Mouse (Mus musculus): ENCODE data around the gene Slc4a10.
"Not testable (repeated sequence)": the region's sequence is repeated elsewhere in the genome, so short reads cannot be mapped to it uniquely, and the experiment has no call there.

Slc4a10 gene

GRCm38 (mm10) chr2:62046421-62046845, at the start of gene Slc4a10:
Gene Slc4a10, plus strand, starts transcription at chr2:62046462.
- H3K27me3 ChIP-seq (ENCODE audit: control insufficient read depth, insufficient read depth, low read length, poor library complexity, severe bottlenecking), result no peaks in the 10 kb centered on the region
- DNase-seq (ENCODE audit: low read depth, low spot score), result no peak

GRCm38 (mm10) chr2:62001251-62001650, 45.0 kb upstream of the Slc4a10 start:
- not testable (repeated sequence) for H3K27me3 ChIP-seq (ENCODE audit: control insufficient read depth, insufficient read depth, low read length, poor library complexity, severe bottlenecking); H3K36me3 ChIP-seq (ENCODE audit: control insufficient read depth, insufficient read depth, low read length, poor library complexity, severe bottlenecking); DNase-seq (ENCODE audit: low read depth, low spot score)

More at GRCm38 (mm10) chr2:62046421-62046845, at the start of gene Slc4a10:
- H3K36me3 ChIP-seq (ENCODE audit: control insufficient read depth, insufficient read depth, low read length, poor library complexity, severe bottlenecking), result no peaks in the 10 kb centered on the region

- no peaks in the 10 kb centered on the region for H3K36me3 ChIP-seq (ENCODE audit: control insufficient read depth, insufficient read depth, low read length, poor library complexity, severe bottlenecking)
- no peaks in the 10 kb centered on the region for H3K27me3 ChIP-seq (ENCODE audit: control insufficient read depth, insufficient read depth, low read length, poor library complexity, severe bottlenecking)
- no peak for DNase-seq (ENCODE audit: low read depth, low spot score)
These were observed 28.1 kb upstream of the Slc4a10 start for GRCm38 (mm10) chr2:62018209-62018608.

- no peak for DNase-seq (ENCODE audit: low read depth, low spot score)
- Histone ChIP-seq H3K36me3 (ENCODE audit: control insufficient read depth, insufficient read depth, low read length, poor library complexity, severe bottlenecking) (no peaks in the 10 kb centered on the region), H3K27me3 (ENCODE audit: control insufficient read depth, insufficient read depth, low read length, poor library complexity, severe bottlenecking) (no peaks in the 10 kb centered on the region)
These were observed 720 bp downstream of the Slc4a10 start for GRCm38 (mm10) chr2:62046861-62047503.

- Histone ChIP-seq H3K36me3 (ENCODE audit: control insufficient read depth, insufficient read depth, low read length, poor library complexity, severe bottlenecking) (no peaks in the 10 kb centered on the region), H3K27me3 (ENCODE audit: control insufficient read depth, insufficient read depth, low read length, poor library complexity, severe bottlenecking) (no peaks in the 10 kb centered on the region)
- DNase-seq (ENCODE audit: low read depth, low spot score), result no peak
These were observed 1.3 kb downstream of the Slc4a10 start for GRCm38 (mm10) chr2:62047504-62048005.

GRCm38 (mm10) chr2:62048116-62048515, 1.9 kb downstream of the Slc4a10 start:
- no peaks in the 10 kb centered on the region for H3K36me3 ChIP-seq (ENCODE audit: control insufficient read depth, insufficient read depth, low read length, poor library complexity, severe bottlenecking)
- no peak for DNase-seq (ENCODE audit: low read depth, low spot score)
- H3K27me3 ChIP-seq (ENCODE audit: control insufficient read depth, insufficient read depth, low read length, poor library complexity, severe bottlenecking), result no peaks in the 10 kb centered on the region

GRCm38 (mm10) chr2:62076512-62076911, 30.2 kb downstream of the Slc4a10 start:
- DNase-seq (ENCODE audit: low read depth, low spot score), result no peak
- Histone ChIP-seq H3K36me3 (ENCODE audit: control insufficient read depth, insufficient read depth, low read length, poor library complexity, severe bottlenecking) (no peaks in the 10 kb centered on the region), H3K27me3 (ENCODE audit: control insufficient read depth, insufficient read depth, low read length, poor library complexity, severe bottlenecking) (no peaks in the 10 kb centered on the region)

GRCm38 (mm10) chr2:62087566-62087965, 41.3 kb downstream of the Slc4a10 start:
- Histone ChIP-seq H3K36me3 (ENCODE audit: control insufficient read depth, insufficient read depth, low read length, poor library complexity, severe bottlenecking) (no peaks in the 10 kb centered on the region), H3K27me3 (ENCODE audit: control insufficient read depth, insufficient read depth, low read length, poor library complexity, severe bottlenecking) (no peaks in the 10 kb centered on the region)
- DNase-seq (ENCODE audit: low read depth, low spot score), result no peak

GRCm38 (mm10) chr2:62088715-62089114, 42.5 kb downstream of the Slc4a10 start:
- H3K36me3 ChIP-seq (ENCODE audit: control insufficient read depth, insufficient read depth, low read length, poor library complexity, severe bottlenecking), result no peaks in the 10 kb centered on the region
- no peak for DNase-seq (ENCODE audit: low read depth, low spot score)
- no peaks in the 10 kb centered on the region for H3K27me3 ChIP-seq (ENCODE audit: control insufficient read depth, insufficient read depth, low read length, poor library complexity, severe bottlenecking)

- no peak for DNase-seq (ENCODE audit: low read depth, low spot score)
- H3K36me3 ChIP-seq (ENCODE audit: control insufficient read depth, insufficient read depth, low read length, poor library complexity, severe bottlenecking), result no peaks in the 10 kb centered on the region
- H3K27me3 ChIP-seq (ENCODE audit: control insufficient read depth, insufficient read depth, low read length, poor library complexity, severe bottlenecking), result no peaks in the 10 kb centered on the region
These were observed 42.9 kb downstream of the Slc4a10 start for GRCm38 (mm10) chr2:62089208-62089607.

GRCm38 (mm10) chr2:62100526-62100925, 54.3 kb downstream of the Slc4a10 start:
- Histone ChIP-seq H3K36me3 (ENCODE audit: control insufficient read depth, insufficient read depth, low read length, poor library complexity, severe bottlenecking) (no peaks in the 10 kb centered on the region), H3K27me3 (ENCODE audit: control insufficient read depth, insufficient read depth, low read length, poor library complexity, severe bottlenecking) (no peaks in the 10 kb centered on the region; the same call in 1 of the 2 replicates)
- DNase-seq (ENCODE audit: low read depth, low spot score), result no peak

- no peak for DNase-seq (ENCODE audit: low read depth, low spot score)
- Histone ChIP-seq H3K36me3 (ENCODE audit: control insufficient read depth, insufficient read depth, low read length, poor library complexity, severe bottlenecking) (no peaks in the 10 kb centered on the region), H3K27me3 (ENCODE audit: control insufficient read depth, insufficient read depth, low read length, poor library complexity, severe bottlenecking) (no peaks in the 10 kb centered on the region)
These were observed 69.1 kb downstream of the Slc4a10 start for GRCm38 (mm10) chr2:62115346-62115745.

GRCm38 (mm10) chr2:62129975-62130374, 83.7 kb downstream of the Slc4a10 start:
- Histone ChIP-seq H3K27me3 (ENCODE audit: control insufficient read depth, insufficient read depth, low read length, poor library complexity, severe bottlenecking) (no peaks in the 10 kb centered on the region), H3K36me3 (ENCODE audit: control insufficient read depth, insufficient read depth, low read length, poor library complexity, severe bottlenecking) (no peaks in the 10 kb centered on the region)
- DNase-seq (ENCODE audit: low read depth, low spot score), result no peak

- no peak for DNase-seq (ENCODE audit: low read depth, low spot score)
- H3K36me3 ChIP-seq (ENCODE audit: control insufficient read depth, insufficient read depth, low read length, poor library complexity, severe bottlenecking), result no peaks in the 10 kb centered on the region
- no peaks in the 10 kb centered on the region for H3K27me3 ChIP-seq (ENCODE audit: control insufficient read depth, insufficient read depth, low read length, poor library complexity, severe bottlenecking)
These were observed 88.6 kb downstream of the Slc4a10 start for GRCm38 (mm10) chr2:62134911-62135310.

- DNase-seq (ENCODE audit: low read depth, low spot score), result no peak
- Histone ChIP-seq H3K36me3 (ENCODE audit: control insufficient read depth, insufficient read depth, low read length, poor library complexity, severe bottlenecking) (no peaks in the 10 kb centered on the region), H3K27me3 (ENCODE audit: control insufficient read depth, insufficient read depth, low read length, poor library complexity, severe bottlenecking) (no peaks in the 10 kb centered on the region)
These were observed 101.4 kb downstream of the Slc4a10 start for GRCm38 (mm10) chr2:62147636-62148035.

- DNase-seq (ENCODE audit: low read depth, low spot score), result no peak
- no peaks in the 10 kb centered on the region for H3K36me3 ChIP-seq (ENCODE audit: control insufficient read depth, insufficient read depth, low read length, poor library complexity, severe bottlenecking)
- no peaks in the 10 kb centered on the region for H3K27me3 ChIP-seq (ENCODE audit: control insufficient read depth, insufficient read depth, low read length, poor library complexity, severe bottlenecking)
These were observed 103.2 kb downstream of the Slc4a10 start for GRCm38 (mm10) chr2:62149421-62149820.

Measured in splenic B cell, adult 2 months (primary cell).